Mouse (Mus musculus): Measurements from ENCODE around the gene Asic1. TPM values are rescaled to one million over a fixed set of nuclear protein-coding genes. Genes with fewer than 3 reads are reported as not detected.
A peak's percentile ranks its signal among the peaks of the same experiment; 100 is the strongest.
"Not testable (repeated sequence)": the region's sequence is repeated elsewhere in the genome, so short reads cannot be mapped to it uniquely, and the experiment has no call there.

Asic1 gene
- polyA plus RNA-seq, 1 experiment = not detected

- Histone ChIP-seq H3K27ac (ENCODE audit: control insufficient read depth, insufficient read depth, low read depth, low read length, poor library complexity) (no peak overlapping the region), H3K4me3 (replicated peaks; ENCODE audit: control insufficient read depth, low read depth, low read length) (no peak overlapping the region), H3K4me1 (ENCODE audit: control insufficient read depth, insufficient read depth, low read length) (no peaks in the 10 kb centered on the region; the same call in none of the 2 replicates)
- 83% methylated on average over 25 of the region's 25 CpGs for WGBS
- TF ChIP-seq CTCF (IDR thresholded peaks at IDR 0.05; ENCODE audit: control insufficient read depth, insufficient read depth, low read length) = no peak
- no peak for TF ChIP-seq POLR2A (IDR thresholded peaks at IDR 0.05; ENCODE audit: borderline replicate concordance, control insufficient read depth, low read depth, low read length)
These were observed 52.0 kb downstream of the Asic1 start for GRCm38 (mm10) chr15:99721921-99722743.

DNA sequence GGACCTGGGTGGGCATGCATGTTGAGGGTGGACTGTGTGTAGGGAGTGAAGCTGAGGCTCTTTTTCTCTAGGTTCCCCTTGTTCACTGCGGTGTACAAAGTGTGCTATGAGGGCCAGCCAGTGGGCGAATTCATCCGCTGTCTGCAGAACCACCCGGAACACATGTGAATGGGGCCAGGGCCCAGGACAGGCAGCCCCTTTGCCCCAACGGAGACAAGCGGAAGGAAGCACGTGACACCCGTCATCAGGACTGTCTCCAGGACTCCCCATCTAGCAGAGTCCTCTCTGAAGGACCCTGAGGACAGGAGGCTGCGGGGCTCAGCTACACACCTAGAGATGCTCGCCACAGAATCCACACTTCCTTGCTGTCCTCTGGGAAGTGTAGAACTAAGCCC, 52.9 kb downstream of the Asic1 start:
- Histone ChIP-seq H3K27ac (ENCODE audit: control insufficient read depth, insufficient read depth, low read depth, low read length, poor library complexity) (no peak overlapping the region), H3K4me1 (ENCODE audit: control insufficient read depth, insufficient read depth, low read length) (no peaks in the 10 kb centered on the region; the same call in 1 of the 2 replicates), H3K4me3 (replicated peaks; ENCODE audit: control insufficient read depth, low read depth, low read length) (no peak overlapping the region)
- TF ChIP-seq CTCF (IDR thresholded peaks at IDR 0.05; ENCODE audit: control insufficient read depth, insufficient read depth, low read length) (no peak), POLR2A (IDR thresholded peaks at IDR 0.05; ENCODE audit: borderline replicate concordance, control insufficient read depth, low read depth, low read length) (no peak)
- WGBS = 46% methylated on average over 10 of the region's 10 CpGs

- no peaks in the 10 kb centered on the region; the same call in 1 of the 2 replicates for H3K4me1 ChIP-seq (ENCODE audit: control insufficient read depth, insufficient read depth, low read length)
- 25% methylated on average over 11 of the region's 11 CpGs for WGBS
- H3K4me3 ChIP-seq (replicated peaks; ENCODE audit: control insufficient read depth, low read depth, low read length) = no peak overlapping the region
- no peak for TF ChIP-seq CTCF (IDR thresholded peaks at IDR 0.05; ENCODE audit: control insufficient read depth, insufficient read depth, low read length)
- TF ChIP-seq POLR2A (IDR thresholded peaks at IDR 0.05; ENCODE audit: borderline replicate concordance, control insufficient read depth, low read depth, low read length) = no peak
- peak overlapping the region; percentile 30; the same call in 1 of the 2 replicates for H3K27ac ChIP-seq (ENCODE audit: control insufficient read depth, insufficient read depth, low read depth, low read length, poor library complexity)
These were observed 53.5 kb downstream of the Asic1 start for GRCm38 (mm10) chr15:99723515-99724291.

DNA sequence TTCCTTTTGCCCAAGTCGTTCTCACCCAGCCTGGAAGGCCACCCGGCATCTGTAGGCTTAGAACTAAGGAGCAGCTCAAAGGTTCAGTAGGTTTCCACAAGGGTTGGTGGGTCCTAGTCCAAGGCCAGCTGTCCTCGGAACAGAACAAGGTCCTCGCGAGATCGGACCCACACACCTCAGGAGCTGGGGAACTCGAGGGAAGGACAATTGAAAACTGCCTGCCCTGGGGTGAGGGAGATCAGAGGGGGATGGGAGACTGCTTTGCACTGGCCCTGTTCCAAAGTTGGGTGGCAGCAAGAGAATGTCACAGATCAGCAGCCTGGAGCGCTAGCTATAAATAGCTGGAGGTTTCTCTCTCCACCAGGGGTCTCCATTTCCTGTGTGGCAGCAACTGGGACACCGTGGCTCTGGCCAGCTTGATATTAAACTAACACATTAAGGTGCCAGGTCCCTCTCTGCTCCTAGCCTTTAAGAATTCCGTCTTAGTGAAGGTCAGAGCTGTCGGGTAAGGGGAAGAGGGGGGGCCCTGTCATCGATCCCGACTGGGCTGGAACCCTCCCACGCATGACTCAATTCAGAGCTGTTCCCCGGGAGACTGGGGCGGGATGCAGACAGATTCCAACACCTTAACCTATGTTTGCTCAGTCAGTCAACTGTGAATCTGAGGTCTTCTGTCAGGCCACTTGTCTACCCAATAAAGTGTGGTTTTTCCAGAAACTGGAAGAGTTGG, 54.3 kb downstream of the Asic1 start:
- H3K27ac ChIP-seq (ENCODE audit: control insufficient read depth, insufficient read depth, low read depth, low read length, poor library complexity) = 0 out of 2 replicates have a peak overlapping the region, but pooled peaks have one; percentile 9
- no peaks in the 10 kb centered on the region; the same call in 1 of the 2 replicates for H3K4me1 ChIP-seq (ENCODE audit: control insufficient read depth, insufficient read depth, low read length)
- WGBS = 13% methylated on average over 16 of the region's 16 CpGs
- no peak for TF ChIP-seq POLR2A (IDR thresholded peaks at IDR 0.05; ENCODE audit: borderline replicate concordance, control insufficient read depth, low read depth, low read length)
- 0 out of 2 replicates have a peak, but pooled peaks have one; percentile 22 for TF ChIP-seq CTCF (IDR thresholded peaks at IDR 0.05; ENCODE audit: control insufficient read depth, insufficient read depth, low read length)
- H3K4me3 ChIP-seq (replicated peaks; ENCODE audit: control insufficient read depth, low read depth, low read length) = no peak overlapping the region

DNA sequence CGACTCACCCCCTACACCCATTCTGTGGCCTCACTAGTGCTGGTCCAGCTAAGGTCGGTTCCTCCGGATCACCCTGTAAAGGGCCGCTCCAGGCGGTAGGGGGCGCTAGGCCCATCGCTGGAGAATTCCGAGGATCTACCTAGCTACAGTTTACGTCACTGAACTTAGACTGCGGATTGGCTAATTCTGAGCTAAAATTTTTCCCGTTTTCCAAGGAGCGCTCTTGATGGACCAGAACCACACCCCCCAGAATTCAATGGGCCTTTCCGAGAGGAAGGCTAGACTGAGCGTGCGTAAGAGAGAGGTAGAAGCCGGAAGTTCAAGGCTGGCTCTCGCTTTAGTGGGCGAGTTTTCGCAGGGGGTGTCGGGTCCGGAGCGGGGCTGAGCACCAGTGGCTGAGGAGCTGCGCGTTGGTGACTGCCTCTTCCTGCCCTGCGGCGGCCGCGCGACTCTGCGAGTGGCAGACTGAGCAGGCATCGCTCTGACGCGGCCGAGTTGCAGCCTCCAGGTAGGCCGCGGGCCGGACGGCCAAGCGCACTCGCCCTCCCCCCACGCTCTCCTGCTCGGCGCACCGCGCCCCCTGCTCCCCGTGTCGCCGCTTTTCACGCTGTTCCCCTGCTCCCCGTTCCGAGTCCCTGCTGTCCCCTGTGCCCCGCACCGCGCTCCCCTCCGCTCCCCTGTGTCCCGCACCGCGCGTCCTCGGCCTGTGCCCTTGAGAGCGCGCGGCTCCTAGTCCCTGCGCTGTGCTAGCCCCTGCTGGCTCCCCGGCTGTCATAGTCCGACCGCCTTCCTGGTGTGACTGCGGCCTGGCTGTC, 55.4 kb downstream of the Asic1 start, which contains the start of gene Cox14:
TSS of gene Cox14 (plus strand) at position 278 of the 815 bp plus-strand sequence.
- Histone ChIP-seq H3K27ac (ENCODE audit: control insufficient read depth, insufficient read depth, low read depth, low read length, poor library complexity) (peak within 1 kb of the TSS; percentile 89), H3K4me1 (ENCODE audit: control insufficient read depth, insufficient read depth, low read length) (no peaks in the 10 kb centered on the region; the same call in 1 of the 2 replicates), H3K4me3 (replicated peaks; ENCODE audit: control insufficient read depth, low read depth, low read length) (peak within 1 kb of the TSS; percentile 91)
- under 1% methylated on average over 68 of the region's 68 CpGs for WGBS
- peak; percentile 85 for TF ChIP-seq POLR2A (IDR thresholded peaks at IDR 0.05; ENCODE audit: borderline replicate concordance, control insufficient read depth, low read depth, low read length)
- peak; percentile 97 for TF ChIP-seq CTCF (IDR thresholded peaks at IDR 0.05; ENCODE audit: control insufficient read depth, insufficient read depth, low read length)

DNA sequence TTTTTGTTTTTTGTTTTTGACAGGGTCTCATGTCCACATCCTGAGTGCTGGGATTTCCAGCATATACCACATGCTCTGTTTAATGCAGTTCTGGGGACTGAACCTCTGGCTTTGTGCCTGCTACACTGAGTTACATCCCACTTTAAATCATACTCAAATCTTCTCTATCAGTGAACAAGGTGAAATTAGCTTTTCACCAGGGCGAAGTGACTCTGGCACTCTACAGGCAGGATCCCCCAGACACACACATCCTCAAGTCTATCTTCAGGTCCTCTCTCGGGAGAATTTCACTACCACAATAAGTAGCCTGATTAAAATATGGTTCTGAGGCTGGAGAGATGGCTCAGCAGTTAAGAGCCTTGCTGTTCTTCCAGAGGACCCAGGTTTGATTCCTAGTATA, 56.4 kb downstream of the Asic1 start:
- no peak overlapping the region for H3K27ac ChIP-seq (ENCODE audit: control insufficient read depth, insufficient read depth, low read depth, low read length, poor library complexity)
- H3K4me3 ChIP-seq (replicated peaks; ENCODE audit: control insufficient read depth, low read depth, low read length) = no peak overlapping the region
- no peaks in the 10 kb centered on the region; the same call in 1 of the 2 replicates for H3K4me1 ChIP-seq (ENCODE audit: control insufficient read depth, insufficient read depth, low read length)

DNA sequence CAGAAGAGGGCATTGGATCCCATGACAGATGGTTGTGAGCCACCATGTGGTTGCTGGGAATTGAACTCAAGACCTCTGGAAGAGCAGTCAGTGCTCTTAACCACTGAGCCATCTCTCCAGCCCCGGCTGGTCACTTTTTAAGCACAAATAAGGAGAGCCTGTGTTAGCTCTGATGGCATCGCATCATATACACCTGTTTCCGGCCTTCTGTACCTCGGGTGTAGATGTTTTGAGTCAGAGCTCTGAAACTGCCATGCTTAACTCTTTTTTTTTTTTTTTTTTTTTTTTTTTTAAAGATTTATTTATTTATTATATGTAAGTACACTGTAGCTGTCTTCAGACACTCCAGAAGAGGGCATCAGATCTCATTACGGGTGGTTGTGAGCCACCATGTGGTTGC, 56.9 kb downstream of the Asic1 start:
- H3K4me1 ChIP-seq (ENCODE audit: control insufficient read depth, insufficient read depth, low read length); H3K4me3 ChIP-seq (replicated peaks; ENCODE audit: control insufficient read depth, low read depth, low read length); H3K27ac ChIP-seq (ENCODE audit: control insufficient read depth, insufficient read depth, low read depth, low read length, poor library complexity): not testable (repeated sequence)
- 72% methylated on average over 5 of the region's 5 CpGs for WGBS

More for the DNA sequence above, 56.4 kb downstream of the Asic1 start:
- 51% methylated on average over 2 of the region's 2 CpGs for WGBS
- TF ChIP-seq CTCF (IDR thresholded peaks at IDR 0.05; ENCODE audit: control insufficient read depth, insufficient read depth, low read length) (no peak), POLR2A (IDR thresholded peaks at IDR 0.05; ENCODE audit: borderline replicate concordance, control insufficient read depth, low read depth, low read length) (no peak)
